Mouse (Mus musculus) brain, embryonic 14.5 days (tissue): Measurements from ENCODE around the gene Lrrc46.

Experiments used
- CTCF ChIP-seq: fragments of 200-500 bp; IDR thresholded peaks from 2 replicates; pipeline ENCODE4 v1.5.1; 2012; ENCODE audit warnings: inconsistent platforms, mild to moderate bottlenecking, moderate library complexity, borderline replicate concordance; ENCODE audit not compliant: insufficient read depth, insufficient read length; ENCODE audit errors: extremely low read depth
- POLR2A ChIP-seq: fragments of 200-500 bp; IDR thresholded peaks from 2 replicates; pipeline ENCODE4 v1.6.1; 2012; ENCODE audit warnings: mild to moderate bottlenecking, inconsistent platforms, borderline replicate concordance; ENCODE audit not compliant: poor library complexity, insufficient read depth, insufficient read length, severe bottlenecking; ENCODE audit errors: extremely low read depth

- TF ChIP-seq CTCF (no peak), POLR2A (no peak)
Measured at GRCm38 (mm10) chr11:96986463-96986862, 54.7 kb downstream of the Lrrc46 start.
